Mouse (Mus musculus) olfactory bulb, adult 2 months (tissue): Measurements from ENCODE around the gene Mxi1. TPM values are rescaled to one million over a fixed set of nuclear protein-coding genes. Genes with fewer than 3 reads are reported as not detected.
A peak's percentile ranks its signal among the peaks of the same experiment; 100 is the strongest.

Experiments used
- H3K27ac ChIP-seq: fragments of 200-500 bp; 2 replicates; pipeline ENCODE4 v1.5.1; 2012; ENCODE audit warnings: low read depth, low read length; ENCODE audit not compliant: insufficient read depth
- H3K4me1 ChIP-seq: fragments of 200-500 bp; 2 replicates; pipeline ENCODE4 v1.6.1; 2012; ENCODE audit warnings: low read length; ENCODE audit not compliant: control insufficient read depth, insufficient read depth
- H3K4me3 ChIP-seq: fragments of 200-500 bp; 2 replicates; pipeline ENCODE4 v1.5.1; 2012; ENCODE audit warnings: mild to moderate bottlenecking, low read depth, low read length, moderate library complexity; ENCODE audit not compliant: insufficient read depth
- CTCF ChIP-seq: fragments of 200-500 bp; IDR thresholded peaks from 2 replicates; pipeline ENCODE4 v1.5.1; 2012; ENCODE audit warnings: low read depth, mild to moderate bottlenecking, low read length, moderate library complexity; ENCODE audit not compliant: insufficient read depth
- POLR2A ChIP-seq: fragments of 200-500 bp; IDR thresholded peaks from 2 replicates; pipeline ENCODE4 v1.6.1; 2012; ENCODE audit warnings: mild to moderate bottlenecking, low read depth, low read length, moderate library complexity; ENCODE audit not compliant: insufficient read depth
- WGBS: fragments of 180-500 bp; shearing (Covaris S2); methylation state at CpG from one replicate; pipeline ENCODE4 v1.1.7; 2018; 5-methylcytosine and 5-hydroxymethylcytosine counted together
- polyA plus RNA-seq: library from polyadenylated mRNA; stranded (reverse); fragments of >200 nt; gene quantifications from 2 replicates; pipeline ENCODE4 v1.2.4, GENCODE M21; 2012; ENCODE audit warnings: low replicate concordance; ENCODE audit not compliant: missing spikeins, insufficient read depth, insufficient read length

Mxi1 gene
- polyA plus RNA-seq, 1 experiment, result not detected

DNA sequence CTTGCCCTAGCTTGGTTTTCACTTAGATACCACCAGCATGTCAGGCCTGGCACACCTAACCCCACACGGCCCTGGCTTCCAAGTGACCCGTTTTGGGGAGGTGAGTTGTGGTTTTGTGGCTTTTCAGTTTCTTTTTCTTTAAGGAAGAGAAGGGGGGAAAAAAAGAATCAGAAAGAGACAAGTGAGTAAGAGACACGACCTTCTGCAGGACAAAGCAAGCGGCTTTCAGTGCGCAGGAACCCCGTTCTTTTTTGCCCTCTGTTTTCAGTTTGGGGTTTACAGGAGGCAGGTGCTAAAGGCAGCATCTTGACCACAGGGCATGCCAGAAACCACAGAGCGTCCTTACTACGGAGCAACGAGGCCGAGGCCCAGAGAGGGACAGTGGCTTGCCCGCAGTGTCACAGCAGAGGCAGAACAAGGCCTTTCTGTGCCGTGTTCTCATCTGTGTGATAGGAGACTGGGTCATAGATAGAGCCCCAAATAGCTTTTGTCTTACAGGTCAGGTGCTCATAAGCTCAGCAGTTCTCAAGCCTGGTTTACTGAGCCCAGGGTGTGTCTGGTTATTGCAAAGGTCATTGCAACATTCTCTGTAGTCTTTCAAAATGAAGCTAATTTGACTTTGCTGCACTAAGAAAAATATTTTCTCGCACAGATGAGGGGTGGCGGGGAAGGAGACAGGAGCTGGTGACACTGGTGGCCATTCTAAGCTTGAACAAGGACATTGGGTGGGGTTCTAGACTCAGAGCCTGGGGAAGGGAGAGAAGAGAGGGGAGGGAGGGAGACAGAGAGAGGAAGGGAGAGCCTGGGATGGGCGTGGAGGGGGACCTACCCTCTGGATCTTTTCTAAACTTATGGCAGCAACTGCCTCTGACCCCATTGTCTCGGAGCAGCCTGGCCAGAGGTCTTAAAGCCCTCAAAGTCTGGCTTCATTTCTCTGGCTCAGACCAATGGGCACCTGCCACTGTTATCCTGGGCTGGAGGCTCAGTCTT is 8.1 kb downstream of the Mxi1 start:
- WGBS, result 73% methylated on average over 16 of the region's 16 CpGs
- TF ChIP-seq CTCF (no peak), POLR2A (no peak)
- Histone ChIP-seq H3K4me3 (no peak overlapping the region), H3K27ac (no peak overlapping the region), H3K4me1 (peaks cover 27% of the 10 kb centered on the region)

DNA sequence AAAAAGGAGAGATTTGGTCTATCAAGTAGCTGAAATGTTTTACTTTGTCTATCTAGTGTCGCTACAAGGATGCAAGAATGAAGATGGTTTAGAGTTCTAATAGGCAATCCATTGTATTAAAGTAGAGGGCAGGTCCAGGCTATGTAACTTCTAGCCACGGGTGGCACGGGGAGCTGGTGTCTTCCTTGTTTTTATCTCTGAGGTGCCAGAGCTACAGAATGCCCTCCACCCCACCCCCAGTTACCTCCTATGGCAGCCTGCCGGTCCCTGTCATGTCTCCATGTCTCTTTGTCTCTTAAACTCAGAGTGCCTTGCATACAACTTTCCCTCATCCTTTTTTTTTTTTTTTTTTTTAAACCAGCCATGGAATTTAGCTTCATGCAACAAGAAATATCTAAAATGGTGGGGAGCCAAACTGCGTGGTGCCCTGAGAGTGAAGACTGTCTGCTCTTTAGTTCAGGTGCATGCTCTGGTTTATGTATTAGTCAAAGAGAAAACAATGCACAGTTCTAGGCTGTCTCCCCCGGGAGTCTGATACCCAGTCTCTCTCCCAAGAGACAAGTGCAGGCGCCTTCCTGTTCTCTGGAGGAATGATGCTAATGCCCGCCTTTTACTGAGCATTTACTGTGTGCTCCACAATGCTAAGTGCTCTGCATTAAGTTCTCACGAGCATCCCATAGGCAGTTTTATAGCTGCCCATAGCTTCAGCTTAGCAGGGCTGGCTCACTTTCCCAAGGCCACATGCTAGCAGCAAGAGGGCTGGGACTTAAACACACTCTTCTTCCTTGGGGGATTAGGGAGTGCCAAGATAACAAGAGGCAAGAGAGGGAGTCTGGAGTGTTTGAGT is 10.2 kb downstream of the Mxi1 start:
- TF ChIP-seq CTCF (no peak), POLR2A (no peak)
- H3K4me3 ChIP-seq, result no peak overlapping the region

DNA sequence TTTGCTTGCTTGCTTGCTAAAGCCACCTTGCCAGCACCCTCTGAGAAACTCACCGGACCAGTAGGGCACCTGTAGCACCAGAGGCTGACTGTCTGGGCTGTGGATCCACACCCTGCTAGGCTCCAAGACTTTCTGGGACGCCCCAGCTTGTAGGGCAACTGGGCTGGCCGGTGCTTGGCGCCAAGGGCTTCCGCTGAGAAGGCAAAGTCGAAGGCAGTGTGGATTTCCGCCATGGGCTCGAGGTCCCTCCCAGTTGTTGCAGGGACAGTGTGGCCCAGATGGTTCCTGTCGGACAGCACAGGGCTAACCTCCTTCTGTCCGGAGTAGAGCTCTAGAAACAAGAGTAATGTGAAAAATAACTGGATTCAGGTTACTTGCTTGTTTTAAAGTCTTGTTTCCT is 11.0 kb downstream of the Mxi1 start:
- H3K27ac ChIP-seq, result no peak overlapping the region
- peaks cover 32% of the 10 kb centered on the region for H3K4me1 ChIP-seq
- TF ChIP-seq POLR2A (no peak), CTCF (no peak)
- no peak overlapping the region for H3K4me3 ChIP-seq
- WGBS, result 82% methylated on average over 10 of the region's 10 CpGs

More for the DNA sequence above, 10.2 kb downstream of the Mxi1 start:
- Histone ChIP-seq H3K27ac (no peak overlapping the region), H3K4me1 (peaks cover 28% of the 10 kb centered on the region)
- 67% methylated on average over 9 of the region's 9 CpGs for WGBS

GRCm38 (mm10) chr19:53322438-53323048 is 12.2 kb downstream of the Mxi1 start:
- no peak overlapping the region for H3K4me3 ChIP-seq
- no peak overlapping the region for H3K27ac ChIP-seq
- TF ChIP-seq POLR2A, result no peak
- no peak for TF ChIP-seq CTCF
- 94% methylated on average over 12 of the region's 12 CpGs for WGBS
- peaks cover 31% of the 10 kb centered on the region for H3K4me1 ChIP-seq

DNA sequence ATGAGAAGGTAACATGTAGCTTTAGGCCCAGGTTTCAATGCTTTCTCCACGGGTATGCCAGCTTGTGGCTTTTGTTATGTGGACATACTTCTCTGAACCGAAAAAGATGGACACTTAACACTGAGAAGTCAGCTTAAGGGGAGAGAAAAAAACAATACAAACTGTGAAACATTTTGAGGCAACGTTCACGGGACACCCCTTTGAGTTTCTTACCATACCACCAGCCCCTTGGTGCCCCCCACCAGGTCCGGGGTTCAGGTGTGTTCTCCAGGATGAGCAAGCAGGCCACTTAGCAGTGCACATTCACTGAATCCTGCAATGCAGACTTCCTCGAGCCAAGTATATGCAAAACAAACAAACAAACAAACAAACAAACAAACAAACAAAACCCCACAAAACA is 14.5 kb downstream of the Mxi1 start:
- peak overlapping the region; percentile 52; the same call in 1 of the 2 replicates for H3K27ac ChIP-seq
- H3K4me3 ChIP-seq, result peak overlapping the region; percentile 21; the same call in 1 of the 2 replicates
- H3K4me1 ChIP-seq, result peaks cover 22% of the 10 kb centered on the region
- TF ChIP-seq CTCF, result no peak
- no peak for TF ChIP-seq POLR2A
- 33% methylated on average over 6 of the region's 6 CpGs for WGBS

DNA sequence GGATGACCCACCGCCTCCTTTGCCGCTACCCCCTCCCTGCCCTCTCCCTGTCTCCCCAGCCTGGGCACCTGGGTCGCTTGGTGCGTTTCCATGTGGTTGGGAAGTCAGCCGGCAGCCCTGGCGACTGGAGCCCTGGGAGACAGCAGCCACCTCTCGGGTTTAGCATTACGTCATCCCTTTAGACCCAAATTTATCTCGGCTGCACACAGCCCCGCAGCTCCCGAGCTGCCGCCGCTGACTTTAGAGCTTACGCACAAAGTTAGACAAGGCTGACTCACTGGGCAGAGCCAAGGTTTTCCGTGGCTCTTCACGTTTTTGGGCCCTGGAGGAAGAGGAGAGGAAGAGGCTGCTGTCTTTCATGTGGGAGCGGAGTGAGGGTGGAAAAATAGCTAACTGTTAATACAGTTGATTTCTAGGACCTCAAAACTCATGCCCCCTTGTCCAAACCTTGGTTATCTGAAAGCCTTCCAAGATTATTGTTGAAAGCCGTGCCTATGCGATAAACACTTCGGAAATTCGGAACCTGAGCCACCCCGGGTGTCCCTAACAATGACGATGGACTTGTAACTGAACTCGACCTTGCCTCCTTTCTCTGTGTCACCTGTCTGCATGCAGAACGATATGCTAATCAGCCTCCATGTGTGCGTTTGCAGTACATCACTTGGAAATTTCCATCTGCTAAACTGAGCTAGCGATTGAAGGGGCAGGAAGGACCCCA is 15.4 kb downstream of the Mxi1 start:
- TF ChIP-seq POLR2A (peak; percentile 33; the same call in 1 of the 2 replicates), CTCF (no peak)
- 7% methylated on average over 27 of the region's 27 CpGs for WGBS
- peaks cover 24% of the 10 kb centered on the region for H3K4me1 ChIP-seq
- H3K27ac ChIP-seq, result peak overlapping the region; percentile 94
- H3K4me3 ChIP-seq, result peak overlapping the region; percentile 55

GRCm38 (mm10) chr19:53328116-53328515 is 17.8 kb downstream of the Mxi1 start:
- Histone ChIP-seq H3K4me1 (peaks cover 18% of the 10 kb centered on the region), H3K4me3 (no peak overlapping the region), H3K27ac (no peak overlapping the region)
- WGBS, result 55% methylated on average over 9 of the region's 9 CpGs
- no peak for TF ChIP-seq CTCF
- TF ChIP-seq POLR2A, result no peak
